Mouse (Mus musculus) MEL (cell line): ENCODE measurements around the gene Arid5a. TPM values are rescaled to one million over a fixed set of nuclear protein-coding genes. Genes with fewer than 3 reads are reported as not detected.

Experiments
- DNase-seq: peaks from one replicate; pipeline ENCODE4 v3.0.0; 2011; ENCODE audit warnings: low read depth, low spot score
- H3K27ac ChIP-seq: 2 replicates; pipeline ENCODE4 v1.5.1; 2012; ENCODE audit warnings: low read depth, mild to moderate bottlenecking, control low read depth, low read length, moderate library complexity; ENCODE audit not compliant: control insufficient read depth
- H3K27me3 ChIP-seq, 2 experiments: fragments of 150-350 bp in 1 of 2; sonication (generic) in 1 of 2; 2 replicates each; pipeline ENCODE4 v1.6.1; 2012; ENCODE audit warnings: low read length in 2 of 2, mild to moderate bottlenecking in 2 of 2, improper control_type of control experiment in 1 of 2, moderate library complexity in 1 of 2; ENCODE audit not compliant: insufficient read depth in 2 of 2, control insufficient read depth in 1 of 2
- H3K36me3 ChIP-seq, 2 experiments: 2 replicates each; pipeline ENCODE4 v1.6.1; 2012 to 2014; ENCODE audit warnings: low read length in 2 of 2, improper control_type of control experiment in 1 of 2, inconsistent platforms in 1 of 2, mild to moderate bottlenecking in 1 of 2; ENCODE audit not compliant: insufficient read depth in 2 of 2, control insufficient read depth in 1 of 2
- H3K4me1 ChIP-seq, 2 experiments: fragments of 150-350 bp in 1 of 2; sonication (generic) in 1 of 2; 2 replicates each; pipeline ENCODE4 v1.6.1; 2012; ENCODE audit warnings: low read length in 2 of 2, improper control_type of control experiment in 1 of 2, mild to moderate bottlenecking in 1 of 2; ENCODE audit not compliant: insufficient read depth in 2 of 2, control insufficient read depth in 1 of 2
- H3K4me3 ChIP-seq, 2 experiments: fragments of 150-350 bp in 1 of 2; sonication (generic) in 1 of 2; 2 replicates each; pipeline ENCODE4 v1.5.1; 2012; ENCODE audit warnings: low read depth in 2 of 2, low read length in 2 of 2, mild to moderate bottlenecking in 2 of 2, moderate library complexity in 2 of 2, control low read depth in 1 of 2, improper control_type of control experiment in 1 of 2; ENCODE audit not compliant: control insufficient read depth in 1 of 2, insufficient read depth in 1 of 2
- H3K79me2 ChIP-seq: 2 replicates; pipeline ENCODE4 v1.6.1; 2012; ENCODE audit warnings: mild to moderate bottlenecking, low read length, moderate library complexity; ENCODE audit not compliant: control insufficient read depth, poor library complexity, insufficient read depth
- H3K9ac ChIP-seq: 2 replicates; pipeline ENCODE4 v1.6.1; 2012; ENCODE audit warnings: low read depth, mild to moderate bottlenecking, control low read depth, low read length, moderate library complexity; ENCODE audit not compliant: control insufficient read depth, poor library complexity, severe bottlenecking
- H3K9me3 ChIP-seq: fragments of 150-350 bp; sonication (generic); replicated peaks from 2 replicates; pipeline ENCODE4 v1.6.1; 2012; ENCODE audit warnings: mild to moderate bottlenecking, low read length, improper control_type of control experiment, moderate library complexity; ENCODE audit not compliant: insufficient read depth
- CHD2 ChIP-seq: IDR thresholded peaks from 2 replicates; pipeline ENCODE4 v1.6.1; 2011; ENCODE audit warnings: low read length, improper control_type of control experiment
- CTCF ChIP-seq, 3 experiments: IDR thresholded peaks in 2 of 3; conservative IDR thresholded peaks in 1 of 3; 2 replicates each; pipeline ENCODE4 v1.5.1; 2011 to 2012; ENCODE audit warnings: low read length in 3 of 3, low read depth in 2 of 3, mild to moderate bottlenecking in 2 of 3, improper control_type of control experiment in 1 of 3, inconsistent platforms in 1 of 3, mixed read lengths in 1 of 3, moderate library complexity in 1 of 3; ENCODE audit not compliant: control insufficient read depth in 1 of 3, insufficient read depth in 1 of 3, poor library complexity in 1 of 3, severe bottlenecking in 1 of 3
- ELF1 ChIP-seq: IDR thresholded peaks from 2 replicates; pipeline ENCODE4 v1.6.1; 2014; ENCODE audit warnings: low read depth, mild to moderate bottlenecking, inconsistent platforms, low read length, improper control_type of control experiment, moderate library complexity
- EP300 ChIP-seq, 2 experiments: IDR thresholded peaks; 2 replicates each; pipeline ENCODE4 v1.6.1; 2011; ENCODE audit warnings: improper control_type of control experiment in 2 of 2, low read length in 2 of 2, low read depth in 1 of 2, mild to moderate bottlenecking in 1 of 2
- GABPA ChIP-seq: IDR thresholded peaks from 2 replicates; pipeline ENCODE4 v1.6.1; 2012; ENCODE audit warnings: low read depth, mild to moderate bottlenecking, inconsistent platforms, low read length, improper control_type of control experiment, moderate library complexity
- MAX ChIP-seq: IDR thresholded peaks from 2 replicates; pipeline ENCODE4 v1.6.1; 2011; ENCODE audit warnings: low read length, improper control_type of control experiment
- MYC ChIP-seq: IDR thresholded peaks from 2 replicates; pipeline ENCODE4 v1.6.1; 2011; ENCODE audit warnings: low read depth, mild to moderate bottlenecking, low read length, improper control_type of control experiment, moderate library complexity
- NELFE ChIP-seq: IDR thresholded peaks from 2 replicates; pipeline ENCODE4 v1.6.1; 2011; ENCODE audit warnings: low read depth, low read length, improper control_type of control experiment
- POLR2A ChIP-seq, 2 experiments: IDR thresholded peaks; 2 replicates each; pipeline ENCODE4 v1.6.1; 2011 to 2012; ENCODE audit warnings: low read length in 2 of 2, mild to moderate bottlenecking in 2 of 2, control low read depth in 1 of 2, improper control_type of control experiment in 1 of 2, low read depth in 1 of 2, moderate library complexity in 1 of 2; ENCODE audit not compliant: control insufficient read depth in 1 of 2, insufficient read depth in 1 of 2, poor library complexity in 1 of 2
- POLR2AphosphoS5 ChIP-seq: IDR thresholded peaks from 2 replicates; pipeline ENCODE4 v1.6.1; 2012; ENCODE audit warnings: low read depth, borderline replicate concordance, mild to moderate bottlenecking, inconsistent platforms, low read length, moderate library complexity, mixed read lengths
- SMC3 ChIP-seq: IDR thresholded peaks from 2 replicates; pipeline ENCODE4 v1.6.1; 2011; ENCODE audit warnings: low read depth, low read length, improper control_type of control experiment
- TAL1 ChIP-seq: IDR thresholded peaks from 2 replicates; pipeline ENCODE4 v1.6.1; 2012; ENCODE audit warnings: mild to moderate bottlenecking, inconsistent platforms, low read length, moderate library complexity, mixed read lengths
- TBP ChIP-seq: IDR thresholded peaks from 2 replicates; pipeline ENCODE4 v1.8.0; 2011; ENCODE audit warnings: low read depth, low read length, improper control_type of control experiment
- TCF12 ChIP-seq: IDR thresholded peaks from 2 replicates; pipeline ENCODE4 v1.6.1; 2014; ENCODE audit warnings: low read depth, mild to moderate bottlenecking, inconsistent platforms, low read length, improper control_type of control experiment, moderate library complexity
- USF1 ChIP-seq: IDR thresholded peaks from 2 replicates; pipeline ENCODE4 v1.6.1; 2014; ENCODE audit warnings: low read depth, mild to moderate bottlenecking, inconsistent platforms, low read length, improper control_type of control experiment, moderate library complexity
- ZC3H11A ChIP-seq: IDR thresholded peaks from 2 replicates; pipeline ENCODE4 v1.6.1; 2012; ENCODE audit warnings: low read depth, mild to moderate bottlenecking, inconsistent platforms, low read length, improper control_type of control experiment
- ZKSCAN1 ChIP-seq: IDR thresholded peaks from 2 replicates; pipeline ENCODE4 v1.6.1; 2012; ENCODE audit warnings: low read depth, mild to moderate bottlenecking, inconsistent platforms, low read length, improper control_type of control experiment, moderate library complexity
- ZMIZ1 ChIP-seq: IDR thresholded peaks from 2 replicates; pipeline ENCODE4 v1.6.1; 2012; ENCODE audit warnings: low read depth, mild to moderate bottlenecking, inconsistent platforms, low read length, improper control_type of control experiment, moderate library complexity
- polyA plus RNA-seq, 2 experiments: library from polyadenylated mRNA; stranded (reverse) in 1 of 2; unstranded in 1 of 2; fragments of >175 nt in 1 of 2; fragments of >200 nt in 1 of 2; gene quantifications; 2 replicates each; pipeline versions ENCODE4 v1.2.1 to v1.2.4; 2012; ENCODE audit warnings: low replicate concordance in 2 of 2, low read depth in 1 of 2; ENCODE audit not compliant: insufficient read length in 2 of 2, insufficient read depth in 1 of 2, missing spikeins in 1 of 2
- total RNA-seq: library from RNA; depleted of rRNA; stranded (reverse); fragments of 300-350 nt; gene quantifications from 2 replicates; pipeline ENCODE4 v1.2.3, GENCODE M21; 2012

The Arid5a gene
- total and polyA plus RNA-seq, 3 experiments, result 4.2 to 9.0 TPM; not detected in 1

DNA sequence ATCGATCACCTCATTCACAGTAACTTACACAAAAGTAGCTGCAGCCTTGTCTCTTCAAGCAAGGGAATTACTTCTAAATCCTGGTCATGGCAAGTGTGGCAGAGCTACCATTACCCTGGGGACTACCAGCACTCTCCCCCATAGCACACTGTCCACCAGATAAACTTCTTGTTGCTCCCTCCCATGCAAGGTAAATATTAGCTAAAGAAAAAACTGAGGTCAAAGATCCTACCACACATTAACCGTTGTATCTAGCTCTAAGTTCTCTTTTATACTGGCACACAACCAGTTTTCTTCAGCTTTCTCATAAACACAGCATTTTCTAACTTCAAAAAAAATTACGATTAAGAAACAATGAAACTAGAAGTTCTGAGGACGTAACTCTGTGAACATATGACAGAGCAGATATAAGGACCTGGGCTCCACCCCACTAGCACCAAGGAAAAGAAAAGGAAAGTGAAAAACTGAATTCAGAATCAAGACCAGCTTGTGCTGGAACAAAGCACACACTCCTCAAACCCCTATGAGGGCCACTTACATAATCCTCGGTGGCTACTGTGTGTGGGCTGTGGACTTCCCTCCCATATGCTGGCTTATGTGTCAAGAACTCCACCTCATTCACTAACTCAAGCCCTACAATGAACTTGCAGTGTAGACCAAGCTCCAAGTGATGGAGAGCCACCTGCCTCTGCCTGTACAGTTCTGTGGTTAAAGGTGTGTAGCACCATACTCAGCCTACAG, 49.6 kb downstream of the Arid5a start:
- Histone ChIP-seq H3K9ac (no peak overlapping the region), H3K79me2 (peaks cover 3% of the 10 kb centered on the region; the same call in 1 of the 2 replicates), H3K4me1 (no peaks in the 10 kb centered on the region), H3K9me3 (no peaks in the 10 kb centered on the region), H3K4me3 (no peak overlapping the region), H3K36me3 (peaks cover 0 to 40% of the 10 kb centered on the region in 2 experiments; a peak in 2 of 4 replicates), H3K27me3 (no peaks in the 10 kb centered on the region), H3K27ac (no peak overlapping the region)
- TF ChIP-seq SMC3 (no peak), ZC3H11A (no peak), TAL1 (no peak), TBP (no peak), EP300 (IDR thresholded peaks at IDR 0.05; ENCODE audit: low read depth in 1 of 2, low read length in 2 of 2) (no peak), CTCF (IDR thresholded peaks at IDR 0.05 in 2 of 3, conservative IDR thresholded peaks at IDR 0.05 in 1 of 3; ENCODE audit: control insufficient read depth in 1 of 3, insufficient read depth in 1 of 3, low read depth in 2 of 3, low read length in 3 of 3, poor library complexity in 1 of 3, severe bottlenecking in 1 of 3) (no peak), ZMIZ1 (no peak)
- no peak for DNase-seq

DNA sequence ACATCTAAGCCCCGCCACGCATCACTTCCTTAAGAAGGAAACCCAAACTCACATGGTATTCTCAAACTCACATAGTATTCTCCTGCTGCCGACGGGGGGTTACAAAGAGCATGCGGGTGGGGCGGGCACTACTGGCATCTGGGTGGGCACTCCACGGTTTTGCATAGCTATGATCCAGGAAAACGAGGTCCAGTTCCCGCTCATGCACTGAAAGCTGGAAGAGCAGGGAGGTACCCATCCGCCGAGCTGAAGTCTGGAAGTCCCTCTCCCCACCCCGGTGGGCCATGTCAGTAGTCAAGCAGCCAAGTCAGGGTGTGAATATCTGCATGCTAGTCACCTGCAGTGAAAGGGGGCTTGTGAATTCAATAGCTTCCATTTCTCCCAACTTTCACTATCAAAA, 60.2 kb downstream of the Arid5a start:
- peak overlapping the region; percentile 79 to 93 for H3K4me3 ChIP-seq
- peaks cover 2 to 19% of the 10 kb centered on the region in 2 experiments; a peak in 2 of 4 replicates for H3K4me1 ChIP-seq
- no peak overlapping the region for H3K27ac ChIP-seq
- H3K27me3 ChIP-seq, result no peaks in the 10 kb centered on the region
- peaks cover 20 to 31% of the 10 kb centered on the region in 2 experiments for H3K36me3 ChIP-seq
- TF ChIP-seq ELF1, result no peak
- no peak for TF ChIP-seq NELFE
- no peak for TF ChIP-seq MAX
- no peak for TF ChIP-seq POLR2A (IDR thresholded peaks at IDR 0.05; ENCODE audit: control insufficient read depth in 1 of 2, insufficient read depth in 1 of 2, low read depth in 1 of 2, low read length in 2 of 2, poor library complexity in 1 of 2)
- TF ChIP-seq CHD2, result no peak
- TF ChIP-seq GABPA, result no peak
- TF ChIP-seq USF1, result no peak
- TF ChIP-seq ZKSCAN1, result no peak
- no peak for TF ChIP-seq MYC
- TF ChIP-seq POLR2AphosphoS5, result no peak
- no peak for TF ChIP-seq SMC3
- no peak for TF ChIP-seq TCF12
- H3K79me2 ChIP-seq, result peaks cover 33% of the 10 kb centered on the region
- H3K9me3 ChIP-seq, result no peaks in the 10 kb centered on the region
- H3K9ac ChIP-seq, result peak overlapping the region; percentile 91
- no peak for DNase-seq
